Mouse (Mus musculus) hindbrain, embryonic 15.5 days (tissue): ENCODE measurements around the gene Mphosph8. TPM values are rescaled to one million over a fixed set of nuclear protein-coding genes. Genes with fewer than 3 reads are reported as not detected.

Experiments
- ATAC-seq: fragments of 200-750 bp; cut with Nextera tagmentation; 2 replicates; pipeline ENCODE4 v1.8.0; 2017; ENCODE audit warnings: low read depth, moderate number of reproducible peaks, moderate TSS enrichment; ENCODE audit not compliant: low FRiP score
- H3K27ac ChIP-seq: fragments of 300-500 bp; sonication (generic); replicated peaks from 2 replicates; pipeline ENCODE4 v1.5.1; 2015; ENCODE audit warnings: mild to moderate bottlenecking, inconsistent platforms
- H3K27me3 ChIP-seq: fragments of 300-500 bp; sonication (generic); 2 replicates; pipeline ENCODE4 v1.6.1; 2015; ENCODE audit warnings: control low read depth, inconsistent platforms
- H3K36me3 ChIP-seq: fragments of 300-500 bp; sonication (generic); 2 replicates; pipeline ENCODE4 v1.6.1; 2015; ENCODE audit warnings: control low read depth, inconsistent platforms
- H3K4me1 ChIP-seq: fragments of 300-500 bp; sonication (generic); replicated peaks from 2 replicates; pipeline ENCODE4 v1.6.1; 2015; ENCODE audit warnings: control low read depth, inconsistent platforms
- H3K4me2 ChIP-seq: fragments of 300-500 bp; sonication (generic); 2 replicates; pipeline ENCODE4 v1.6.1; 2015; ENCODE audit warnings: moderate library complexity, mild to moderate bottlenecking, inconsistent platforms
- H3K4me3 ChIP-seq: fragments of 300-500 bp; sonication (generic); 2 replicates; pipeline ENCODE4 v1.5.1; 2015; ENCODE audit warnings: mild to moderate bottlenecking, inconsistent platforms
- H3K9ac ChIP-seq: fragments of 300-500 bp; sonication (generic); 2 replicates; pipeline ENCODE4 v1.6.1; 2015; ENCODE audit warnings: inconsistent platforms
- H3K9me3 ChIP-seq: fragments of 300-500 bp; sonication (generic); 2 replicates; pipeline ENCODE4 v1.6.1; 2016; ENCODE audit warnings: control low read depth, inconsistent platforms
- WGBS: fragments of 180-500 bp; shearing (Covaris S2); methylation state at CpG from one replicate; pipeline ENCODE4 v1.1.7; 2015; 5-methylcytosine and 5-hydroxymethylcytosine counted together
- polyA plus RNA-seq: library from polyadenylated mRNA; unstranded; fragments of >200 nt; fragmentation: Nextera tagmentation; extraction: Ambion mirVana; gene quantifications from 2 replicates; pipeline ENCODE4 v1.2.1, GENCODE M21; 2015

Mphosph8 gene
- polyA plus RNA-seq, 1 experiment from 2014 or later = 35.8 TPM

- ATAC-seq = no peak
- Histone ChIP-seq H3K4me3 (no peak overlapping the region), H3K27me3 (no peaks in the 10 kb centered on the region), H3K9me3 (no peaks in the 10 kb centered on the region), H3K4me2 (no peak overlapping the region), H3K27ac (no peak overlapping the region), H3K4me1 (no peaks in the 10 kb centered on the region), H3K36me3 (peaks cover 84% of the 10 kb centered on the region), H3K9ac (no peak overlapping the region)
- 71% methylated on average over 1 of the region's 1 CpGs for WGBS
Observed at GRCm38 (mm10) chr14:56689766-56690165, 21.7 kb downstream of the Mphosph8 start.

GRCm38 (mm10) chr14:56695495-56695894 lies 27.4 kb downstream of the Mphosph8 start:
- peaks cover 86% of the 10 kb centered on the region for H3K36me3 ChIP-seq
- no peaks in the 10 kb centered on the region for H3K9me3 ChIP-seq
- no peaks in the 10 kb centered on the region for H3K27me3 ChIP-seq
- no peak overlapping the region for H3K4me3 ChIP-seq
- WGBS = 88% methylated on average over 3 of the region's 3 CpGs
- no peak overlapping the region for H3K27ac ChIP-seq
- no peaks in the 10 kb centered on the region for H3K4me1 ChIP-seq
- no peak for ATAC-seq
- no peak overlapping the region for H3K4me2 ChIP-seq
- no peak overlapping the region for H3K9ac ChIP-seq

- 94% methylated on average over 5 of the region's 5 CpGs for WGBS
- H3K4me1 ChIP-seq = no peaks in the 10 kb centered on the region
- H3K4me3 ChIP-seq = no peak overlapping the region
- H3K4me2 ChIP-seq = no peak overlapping the region
- peaks cover 68% of the 10 kb centered on the region for H3K36me3 ChIP-seq
- H3K27ac ChIP-seq = no peak overlapping the region
- no peak overlapping the region for H3K9ac ChIP-seq
- no peak for ATAC-seq
- H3K9me3 ChIP-seq = no peaks in the 10 kb centered on the region
- H3K27me3 ChIP-seq = no peaks in the 10 kb centered on the region
Observed at GRCm38 (mm10) chr14:56697836-56698235, 29.8 kb downstream of the Mphosph8 start.

- Histone ChIP-seq H3K9me3 (no peaks in the 10 kb centered on the region), H3K27ac (no peak overlapping the region), H3K9ac (no peak overlapping the region), H3K4me2 (no peak overlapping the region), H3K27me3 (no peaks in the 10 kb centered on the region), H3K4me3 (no peak overlapping the region), H3K36me3 (peaks cover 22% of the 10 kb centered on the region), H3K4me1 (no peaks in the 10 kb centered on the region)
- WGBS = 98% methylated on average over 4 of the region's 4 CpGs
- no peak for ATAC-seq
Observed at GRCm38 (mm10) chr14:56702644-56703043, 34.6 kb downstream of the Mphosph8 start.

GRCm38 (mm10) chr14:56705687-56706086 lies 37.6 kb downstream of the Mphosph8 start:
- no peaks in the 10 kb centered on the region for H3K4me1 ChIP-seq
- no peak overlapping the region for H3K9ac ChIP-seq
- no peaks in the 10 kb centered on the region for H3K27me3 ChIP-seq
- WGBS = 72% methylated on average over 4 of the region's 4 CpGs
- no peaks in the 10 kb centered on the region for H3K9me3 ChIP-seq
- H3K36me3 ChIP-seq = peaks cover 2% of the 10 kb centered on the region; the same call in 1 of the 2 replicates
- ATAC-seq = no peak; the same call in 1 of the 2 replicates
- no peak overlapping the region for H3K4me3 ChIP-seq
- H3K27ac ChIP-seq = no peak overlapping the region
- H3K4me2 ChIP-seq = no peak overlapping the region

- H3K9me3 ChIP-seq = no peaks in the 10 kb centered on the region
- no peaks in the 10 kb centered on the region for H3K4me1 ChIP-seq
- no peak overlapping the region for H3K27ac ChIP-seq
- WGBS = 91% methylated on average over 1 of the region's 1 CpGs
- no peak overlapping the region for H3K4me2 ChIP-seq
- no peak overlapping the region for H3K4me3 ChIP-seq
- no peak for ATAC-seq
- peaks cover 7% of the 10 kb centered on the region; the same call in 1 of the 2 replicates for H3K36me3 ChIP-seq
- no peaks in the 10 kb centered on the region for H3K27me3 ChIP-seq
- H3K9ac ChIP-seq = no peak overlapping the region
Observed at GRCm38 (mm10) chr14:56726493-56726892, 58.4 kb downstream of the Mphosph8 start.

- Histone ChIP-seq H3K4me2 (no peak overlapping the region), H3K27ac (no peak overlapping the region), H3K9ac (no peak overlapping the region), H3K4me1 (no peaks in the 10 kb centered on the region), H3K4me3 (no peak overlapping the region), H3K9me3 (no peaks in the 10 kb centered on the region), H3K36me3 (peaks cover 12% of the 10 kb centered on the region), H3K27me3 (no peaks in the 10 kb centered on the region)
- 96% methylated on average over 1 of the region's 1 CpGs for WGBS
- no peak for ATAC-seq
Observed at GRCm38 (mm10) chr14:56740175-56740574, 72.1 kb downstream of the Mphosph8 start.

Other genes starting within 250 kb of the Mphosph8 start
- gene Cenpj, start 92.8 kb upstream of the Mphosph8 start, polyA plus RNA-seq = 5.3 and 6.9 TPM in 2 replicates
- 1.3 and 1.7 TPM in 2 replicates for gene Parp4, start 92.6 kb upstream of the Mphosph8 start, polyA plus RNA-seq
- 35.3 and 38.9 TPM in 2 replicates for gene Pspc1, start 110.1 kb downstream of the Mphosph8 start, polyA plus RNA-seq
- gene Zmym5, start 143.5 kb downstream of the Mphosph8 start, polyA plus RNA-seq = 29.9 and 30.4 TPM in 2 replicates
- 47.5 and 56.7 TPM in 2 replicates for gene Zmym2, start 218.4 kb downstream of the Mphosph8 start, polyA plus RNA-seq